Mouse (Mus musculus) heart, postnatal 0 days (tissue): ENCODE data around the gene Gys1. TPM values are rescaled to one million over a fixed set of nuclear protein-coding genes. Genes with fewer than 3 reads are reported as not detected.

ENCODE experiments used
- ATAC-seq: fragments of 200-750 bp; cut with Nextera tagmentation; 2 replicates; pipeline ENCODE4 v1.8.0; 2017; ENCODE audit warnings: low read depth, moderate number of reproducible peaks, moderate library complexity; ENCODE audit not compliant: insufficient read depth
- DNase-seq: peaks from one replicate; pipeline ENCODE4 v3.0.0-alpha.2; 2016; ENCODE audit warnings: low spot score
- H3K27ac ChIP-seq: fragments of 300-500 bp; sonication (generic); 2 replicates; pipeline ENCODE4 v1.5.1; 2014; ENCODE audit warnings: low read depth, mild to moderate bottlenecking
- H3K27me3 ChIP-seq: fragments of 300-500 bp; sonication (generic); 2 replicates; pipeline ENCODE4 v1.6.1; 2014; ENCODE audit warnings: low read length, mixed read lengths; ENCODE audit not compliant: control insufficient read depth, insufficient read depth
- H3K36me3 ChIP-seq: fragments of 300-500 bp; sonication (generic); replicated peaks from 2 replicates; pipeline ENCODE4 v1.6.1; 2014; ENCODE audit warnings: low read length, mixed read lengths; ENCODE audit not compliant: control insufficient read depth, insufficient read depth
- H3K4me1 ChIP-seq: fragments of 300-500 bp; sonication (generic); 2 replicates; pipeline ENCODE4 v1.6.1; 2014; ENCODE audit warnings: antibody characterized with exemption; ENCODE audit not compliant: control insufficient read depth, insufficient read depth
- H3K4me2 ChIP-seq: fragments of 300-500 bp; sonication (generic); 2 replicates; pipeline ENCODE4 v1.6.1; 2014; ENCODE audit warnings: low read depth, mild to moderate bottlenecking, low read length, moderate library complexity
- H3K4me3 ChIP-seq: fragments of 300-500 bp; sonication (generic); 2 replicates; pipeline ENCODE4 v1.5.1; 2014; ENCODE audit warnings: low read depth, low read length
- H3K9ac ChIP-seq: fragments of 300-500 bp; sonication (generic); replicated peaks from 2 replicates; pipeline ENCODE4 v1.6.1; 2014; ENCODE audit warnings: low read depth, low read length, mixed read lengths
- H3K9me3 ChIP-seq: fragments of 300-500 bp; sonication (generic); replicated peaks from 2 replicates; pipeline ENCODE4 v1.6.1; 2016; ENCODE audit warnings: low read length; ENCODE audit not compliant: control insufficient read depth
- CTCF ChIP-seq: IDR thresholded peaks from 2 replicates; pipeline ENCODE4 v1.5.1; 2016; ENCODE audit warnings: antibody characterized with exemption, control low read depth, low read depth
- EP300 ChIP-seq: IDR thresholded peaks from 2 replicates; pipeline ENCODE4 v1.6.1; 2016; ENCODE audit warnings: antibody characterized with exemption, low read depth
- WGBS: fragments of 180-500 bp; shearing (Covaris S2); extraction: QIAGEN DNeasy Blood & Tissue Kit; methylation state at CpG from one replicate; pipeline ENCODE4 v1.1.7; 2014; 5-methylcytosine and 5-hydroxymethylcytosine counted together
- polyA plus RNA-seq: library from polyadenylated mRNA; unstranded; fragments of >200 nt; fragmentation: Nextera tagmentation; extraction: Ambion mirVana; gene quantifications from 2 replicates; pipeline ENCODE4 v1.2.1, GENCODE M21; 2015
- total RNA-seq: library from RNA; depleted of rRNA; stranded (reverse); fragments of >200 nt; gene quantifications from 2 replicates; pipeline ENCODE4 v1.2.3, GENCODE M21; 2014; ENCODE audit warnings: low replicate concordance

The Gys1 gene
- total and polyA plus RNA-seq, 2 experiments from 2014 or later, result 70.4 to 123 TPM

GRCm38 (mm10) chr7:45435038-45435437 is 394 bp downstream of the Gys1 start:
- Histone ChIP-seq H3K4me2 (peak overlapping the region; percentile 76), H3K9ac (peak overlapping the region; percentile 75), H3K27me3 (no peaks in the 10 kb centered on the region), H3K9me3 (no peaks in the 10 kb centered on the region), H3K4me3 (peak overlapping the region; percentile 58), H3K4me1 (peaks cover 29% of the 10 kb centered on the region), H3K27ac (peak overlapping the region; percentile 77), H3K36me3 (peaks cover 7% of the 10 kb centered on the region)
- no peak for TF ChIP-seq CTCF
- no peak for TF ChIP-seq EP300
- peak; percentile 25 for DNase-seq
- peak; percentile 2 for ATAC-seq
- 1% methylated on average over 16 of the region's 16 CpGs for WGBS

- H3K9ac ChIP-seq, result no peak overlapping the region
- 76% methylated on average over 5 of the region's 5 CpGs for WGBS
Observed at GRCm38 (mm10) chr7:45436444-45436843, 1.8 kb downstream of the Gys1 start.

GRCm38 (mm10) chr7:45437046-45437445 is 2.4 kb downstream of the Gys1 start:
- Histone ChIP-seq H3K36me3 (peaks cover 25% of the 10 kb centered on the region), H3K9ac (no peak overlapping the region), H3K27ac (no peak overlapping the region), H3K4me1 (peaks cover 29% of the 10 kb centered on the region), H3K9me3 (no peaks in the 10 kb centered on the region), H3K4me2 (no peak overlapping the region), H3K27me3 (no peaks in the 10 kb centered on the region), H3K4me3 (no peak overlapping the region)
- TF ChIP-seq CTCF (no peak), EP300 (no peak)
- ATAC-seq (no peak), DNase-seq (no peak)
- WGBS, result 50% methylated on average over 6 of the region's 6 CpGs

More at GRCm38 (mm10) chr7:45436444-45436843, 1.8 kb downstream of the Gys1 start:
- Histone ChIP-seq H3K4me2 (peak overlapping the region; percentile 76), H3K36me3 (peaks cover 21% of the 10 kb centered on the region), H3K4me1 (peaks cover 29% of the 10 kb centered on the region), H3K27me3 (no peaks in the 10 kb centered on the region), H3K4me3 (no peak overlapping the region), H3K27ac (no peak overlapping the region), H3K9me3 (no peaks in the 10 kb centered on the region)
- ATAC-seq (no peak), DNase-seq (no peak)
- TF ChIP-seq EP300, result no peak
- TF ChIP-seq CTCF, result no peak

- Histone ChIP-seq H3K4me1 (peaks cover 29% of the 10 kb centered on the region), H3K4me3 (no peak within 1 kb of the TSS), H3K27me3 (no peaks in the 10 kb centered on the region), H3K27ac (no peak within 1 kb of the TSS), H3K9me3 (no peaks in the 10 kb centered on the region), H3K4me2 (no peak within 1 kb of the TSS; the same call in 1 of the 2 replicates), H3K9ac (no peak within 1 kb of the TSS), H3K36me3 (peaks cover 30% of the 10 kb centered on the region)
- no peak for DNase-seq
- ATAC-seq, result no peak
- WGBS, result 39% methylated on average over 18 of the region's 19 CpGs
- TF ChIP-seq EP300, result no peak
- peak; percentile 32; the same call in 1 of the 2 replicates for TF ChIP-seq CTCF
Observed at GRCm38 (mm10) chr7:45437521-45438276, 3.1 kb downstream of the Gys1 start, which contains the start of gene Ruvbl2. Gene Ruvbl2, minus strand, starts transcription at chr7:45438096.

GRCm38 (mm10) chr7:45443526-45444420 is 9.1 kb downstream of the Gys1 start:
- Histone ChIP-seq H3K9me3 (no peaks in the 10 kb centered on the region), H3K4me2 (no peak overlapping the region), H3K4me1 (no peaks in the 10 kb centered on the region), H3K4me3 (no peak overlapping the region), H3K27ac (no peak overlapping the region), H3K9ac (no peak overlapping the region), H3K27me3 (no peaks in the 10 kb centered on the region), H3K36me3 (peaks cover 79% of the 10 kb centered on the region)
- ATAC-seq (no peak), DNase-seq (no peak)
- WGBS, result 76% methylated on average over 22 of the region's 22 CpGs
- TF ChIP-seq EP300, result no peak
- TF ChIP-seq CTCF, result no peak
